Mouse (Mus musculus) lung, postnatal 0 days (tissue): ENCODE measurements around the gene Vav3. TPM values are rescaled to one million over a fixed set of nuclear protein-coding genes. Genes with fewer than 3 reads are reported as not detected.

Experiments
- ATAC-seq: fragments of 200-750 bp; cut with Nextera tagmentation; 2 replicates; pipeline ENCODE4 v1.8.0; 2017; ENCODE audit warnings: moderate library complexity
- DNase-seq: peaks from one replicate; pipeline ENCODE4 v3.0.0-alpha.2; 2016; ENCODE audit warnings: low spot score
- H3K27ac ChIP-seq: fragments of 300-500 bp; sonication (generic); 2 replicates; pipeline ENCODE4 v1.5.1; 2014; ENCODE audit warnings: antibody characterized with exemption, mild to moderate bottlenecking, low read length, mixed read lengths
- H3K27me3 ChIP-seq: fragments of 300-500 bp; sonication (generic); replicated peaks from 2 replicates; pipeline ENCODE4 v1.6.1; 2014; ENCODE audit warnings: low read length, mixed read lengths; ENCODE audit not compliant: insufficient read depth
- H3K36me3 ChIP-seq: fragments of 300-500 bp; sonication (generic); 2 replicates; pipeline ENCODE4 v1.6.1; 2014; ENCODE audit warnings: low read length, mixed read lengths; ENCODE audit not compliant: insufficient read depth
- H3K4me1 ChIP-seq: fragments of 300-500 bp; sonication (generic); 2 replicates; pipeline ENCODE4 v1.6.1; 2014; ENCODE audit warnings: antibody characterized with exemption, low read depth, low read length, mixed read lengths; ENCODE audit not compliant: insufficient read depth
- H3K4me2 ChIP-seq: fragments of 300-500 bp; sonication (generic); replicated peaks from 2 replicates; pipeline ENCODE4 v1.6.1; 2014; ENCODE audit warnings: low read depth, mild to moderate bottlenecking, low read length, moderate library complexity, mixed read lengths
- H3K4me3 ChIP-seq: fragments of 300-500 bp; sonication (generic); 2 replicates; pipeline ENCODE4 v1.5.1; 2014; ENCODE audit warnings: low read depth, low read length
- H3K9ac ChIP-seq: fragments of 300-500 bp; sonication (generic); replicated peaks from 2 replicates; pipeline ENCODE4 v1.6.1; 2014; ENCODE audit warnings: low read depth, mild to moderate bottlenecking
- H3K9me3 ChIP-seq: fragments of 300-500 bp; sonication (generic); 2 replicates; pipeline ENCODE4 v1.6.1; 2016; ENCODE audit warnings: low read length, mixed read lengths
- CTCF ChIP-seq: IDR thresholded peaks from 2 replicates; pipeline ENCODE4 v1.5.1; 2016; ENCODE audit warnings: antibody characterized with exemption, mild to moderate bottlenecking
- EP300 ChIP-seq: IDR thresholded peaks from 2 replicates; pipeline ENCODE4 v1.6.1; 2016; ENCODE audit warnings: antibody characterized with exemption, mild to moderate bottlenecking, control low read depth
- WGBS: fragments of 180-500 bp; shearing (Covaris S2); extraction: QIAGEN DNeasy Blood & Tissue Kit; methylation state at CpG from one replicate; pipeline ENCODE4 v1.1.7; 2014; 5-methylcytosine and 5-hydroxymethylcytosine counted together
- polyA plus RNA-seq: library from polyadenylated mRNA; unstranded; fragments of >200 nt; fragmentation: Nextera tagmentation; extraction: Ambion mirVana; gene quantifications from 2 replicates; pipeline ENCODE4 v1.2.1, GENCODE M21; 2015

The Vav3 gene
- polyA plus RNA-seq, 1 experiment from 2014 or later, result 11.9 TPM

- WGBS, result 46% methylated on average over 3 of the region's 3 CpGs
- ATAC-seq, result no peak
- Histone ChIP-seq H3K9me3 (no peaks in the 10 kb centered on the region), H3K27ac (no peak overlapping the region), H3K9ac (no peak overlapping the region), H3K36me3 (no peaks in the 10 kb centered on the region), H3K27me3 (no peaks in the 10 kb centered on the region), H3K4me2 (no peak overlapping the region), H3K4me1 (no peaks in the 10 kb centered on the region), H3K4me3 (no peak overlapping the region)
- DNase-seq, result peak; percentile 21
- TF ChIP-seq CTCF, result no peak
- no peak for TF ChIP-seq EP300
Measured at GRCm38 (mm10) chr3:109621721-109622120, 281.3 kb downstream of the Vav3 start.

- Histone ChIP-seq H3K9me3 (no peaks in the 10 kb centered on the region), H3K27me3 (no peaks in the 10 kb centered on the region), H3K27ac (no peak overlapping the region), H3K4me1 (no peaks in the 10 kb centered on the region), H3K36me3 (no peaks in the 10 kb centered on the region), H3K9ac (no peak overlapping the region), H3K4me3 (no peak overlapping the region), H3K4me2 (no peak overlapping the region)
- 50% methylated on average over 1 of the region's 1 CpGs for WGBS
- DNase-seq (peak; percentile 11), ATAC-seq (no peak)
- no peak for TF ChIP-seq EP300
- TF ChIP-seq CTCF, result no peak
Measured at GRCm38 (mm10) chr3:109622361-109622760, 281.9 kb downstream of the Vav3 start.

GRCm38 (mm10) chr3:109622816-109623215 lies 282.4 kb downstream of the Vav3 start:
- H3K4me1 ChIP-seq, result no peaks in the 10 kb centered on the region
- H3K9ac ChIP-seq, result no peak overlapping the region
- DNase-seq (no peak), ATAC-seq (no peak)
- no peaks in the 10 kb centered on the region for H3K36me3 ChIP-seq
- TF ChIP-seq CTCF, result no peak
- TF ChIP-seq EP300, result no peak
- H3K4me3 ChIP-seq, result no peak overlapping the region
- WGBS, result 74% methylated on average over 1 of the region's 1 CpGs
- H3K9me3 ChIP-seq, result no peaks in the 10 kb centered on the region
- H3K27ac ChIP-seq, result no peak overlapping the region
- no peaks in the 10 kb centered on the region for H3K27me3 ChIP-seq
- no peak overlapping the region for H3K4me2 ChIP-seq

GRCm38 (mm10) chr3:109623770-109624169 lies 283.3 kb downstream of the Vav3 start:
- Histone ChIP-seq H3K4me2 (no peak overlapping the region), H3K4me3 (no peak overlapping the region), H3K4me1 (no peaks in the 10 kb centered on the region), H3K27me3 (no peaks in the 10 kb centered on the region), H3K9me3 (no peaks in the 10 kb centered on the region), H3K36me3 (no peaks in the 10 kb centered on the region), H3K9ac (no peak overlapping the region), H3K27ac (no peak overlapping the region)
- TF ChIP-seq EP300 (no peak), CTCF (no peak)
- ATAC-seq (no peak), DNase-seq (no peak)
- 60% methylated on average over 2 of the region's 2 CpGs for WGBS

- Histone ChIP-seq H3K27ac (no peak overlapping the region), H3K9ac (no peak overlapping the region), H3K9me3 (no peaks in the 10 kb centered on the region), H3K4me1 (no peaks in the 10 kb centered on the region), H3K4me2 (no peak overlapping the region), H3K27me3 (no peaks in the 10 kb centered on the region), H3K36me3 (no peaks in the 10 kb centered on the region), H3K4me3 (no peak overlapping the region)
- no peak for DNase-seq
- TF ChIP-seq EP300 (no peak), CTCF (no peak)
- 91% methylated on average over 4 of the region's 4 CpGs for WGBS
- ATAC-seq, result no peak
Measured at GRCm38 (mm10) chr3:109636045-109636444, 295.6 kb downstream of the Vav3 start.

GRCm38 (mm10) chr3:109639386-109639785 lies 298.9 kb downstream of the Vav3 start:
- Histone ChIP-seq H3K4me2 (no peak overlapping the region), H3K27ac (no peak overlapping the region), H3K27me3 (no peaks in the 10 kb centered on the region), H3K36me3 (no peaks in the 10 kb centered on the region), H3K9ac (no peak overlapping the region), H3K9me3 (no peaks in the 10 kb centered on the region), H3K4me1 (no peaks in the 10 kb centered on the region), H3K4me3 (no peak overlapping the region)
- TF ChIP-seq EP300, result peak; percentile 49
- TF ChIP-seq CTCF, result no peak
- ATAC-seq, result peak; percentile 48; the same call in 1 of the 2 replicates
- WGBS, result 56% methylated on average over 1 of the region's 1 CpGs
- peak; percentile 62 for DNase-seq

- Histone ChIP-seq H3K4me1 (no peaks in the 10 kb centered on the region), H3K27me3 (no peaks in the 10 kb centered on the region), H3K27ac (no peak overlapping the region), H3K4me2 (no peak overlapping the region), H3K9ac (no peak overlapping the region), H3K36me3 (no peaks in the 10 kb centered on the region), H3K9me3 (no peaks in the 10 kb centered on the region), H3K4me3 (no peak overlapping the region)
- DNase-seq (no peak), ATAC-seq (no peak)
- TF ChIP-seq EP300 (no peak), CTCF (no peak)
- 75% methylated on average over 4 of the region's 4 CpGs for WGBS
Measured at GRCm38 (mm10) chr3:109640796-109641195, 300.3 kb downstream of the Vav3 start.
